Mouse (Mus musculus) embryonic fibroblast, embryonic 13.5 days (primary cell): ENCODE results near the gene Thap7. TPM values are rescaled to one million over a fixed set of nuclear protein-coding genes. Genes with fewer than 3 reads are reported as not detected.
A peak's percentile ranks its signal among the peaks of the same experiment; 100 is the strongest.

Experiments used
- H3K27ac ChIP-seq: 2 replicates; pipeline ENCODE4 v1.5.1; 2012; ENCODE audit warnings: low read length, control low read depth, inconsistent platforms; ENCODE audit not compliant: insufficient read depth
- H3K4me1 ChIP-seq: 2 replicates; pipeline ENCODE4 v1.6.1; 2011; ENCODE audit warnings: low read length; ENCODE audit not compliant: control insufficient read depth, insufficient read depth
- H3K4me3 ChIP-seq: 2 replicates; pipeline ENCODE4 v1.5.1; 2011; ENCODE audit warnings: mild to moderate bottlenecking, control low read depth, low read length; ENCODE audit not compliant: insufficient read depth
- CTCF ChIP-seq: IDR thresholded peaks from 2 replicates; pipeline ENCODE4 v1.5.1; 2011; ENCODE audit warnings: mild to moderate bottlenecking, control low read depth, low read length, moderate library complexity, borderline replicate concordance; ENCODE audit not compliant: insufficient read depth
- POLR2A ChIP-seq: IDR thresholded peaks from 2 replicates; pipeline ENCODE4 v1.6.1; 2011; ENCODE audit warnings: low read depth, mild to moderate bottlenecking, control low read depth, low read length, moderate library complexity
- polyA plus RNA-seq: library from polyadenylated mRNA; stranded (reverse); fragments of >200 nt; gene quantifications from 2 replicates; pipeline ENCODE4 v1.2.4, GENCODE M21; 2011; ENCODE audit warnings: low read depth; ENCODE audit not compliant: missing spikeins, insufficient read length

The Thap7 gene
- polyA plus RNA-seq, 1 experiment, result 23.8 TPM

DNA sequence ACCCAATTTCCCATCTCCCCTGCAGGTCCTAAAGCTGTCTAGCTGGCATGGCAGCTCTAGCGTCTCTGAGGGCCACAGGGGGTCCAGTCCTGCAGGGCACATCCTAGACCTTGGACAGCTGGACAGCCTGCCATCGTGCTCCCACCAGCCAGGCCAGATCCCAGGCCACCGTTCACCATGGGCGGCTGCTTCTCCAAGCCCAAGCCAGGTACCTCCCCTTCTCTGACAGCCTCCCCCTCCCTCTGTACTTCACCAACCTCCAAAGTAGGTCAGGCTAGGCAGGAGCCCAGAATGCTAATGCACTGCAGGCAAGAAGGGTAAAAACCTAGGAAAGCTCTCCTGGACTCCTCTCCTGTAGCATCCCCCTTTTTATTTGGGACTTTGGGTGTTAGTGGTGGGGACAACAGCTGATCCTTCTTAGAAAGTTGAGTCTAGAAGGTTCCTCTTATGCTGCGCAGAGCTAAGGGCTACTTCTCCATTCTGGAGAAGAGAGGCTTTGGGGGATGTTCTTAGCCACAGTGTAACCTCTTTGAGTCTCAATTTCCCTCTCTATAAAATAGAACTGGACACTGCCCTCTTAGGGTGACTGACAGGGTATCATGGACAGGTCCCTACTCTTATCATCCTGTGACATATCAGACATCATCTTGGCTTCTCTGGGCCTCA, 38.9 kb downstream of the Thap7 start:
- Histone ChIP-seq H3K4me1 (no peaks in the 10 kb centered on the region), H3K4me3 (no peak overlapping the region), H3K27ac (no peak overlapping the region)
- TF ChIP-seq POLR2A, result no peak
- no peak for TF ChIP-seq CTCF

GRCm38 (mm10) chr16:17491154-17491553, 39.8 kb downstream of the Thap7 start:
- TF ChIP-seq POLR2A (no peak), CTCF (no peak)
- no peak overlapping the region for H3K27ac ChIP-seq
- no peak overlapping the region for H3K4me3 ChIP-seq
- H3K4me1 ChIP-seq, result no peaks in the 10 kb centered on the region

DNA sequence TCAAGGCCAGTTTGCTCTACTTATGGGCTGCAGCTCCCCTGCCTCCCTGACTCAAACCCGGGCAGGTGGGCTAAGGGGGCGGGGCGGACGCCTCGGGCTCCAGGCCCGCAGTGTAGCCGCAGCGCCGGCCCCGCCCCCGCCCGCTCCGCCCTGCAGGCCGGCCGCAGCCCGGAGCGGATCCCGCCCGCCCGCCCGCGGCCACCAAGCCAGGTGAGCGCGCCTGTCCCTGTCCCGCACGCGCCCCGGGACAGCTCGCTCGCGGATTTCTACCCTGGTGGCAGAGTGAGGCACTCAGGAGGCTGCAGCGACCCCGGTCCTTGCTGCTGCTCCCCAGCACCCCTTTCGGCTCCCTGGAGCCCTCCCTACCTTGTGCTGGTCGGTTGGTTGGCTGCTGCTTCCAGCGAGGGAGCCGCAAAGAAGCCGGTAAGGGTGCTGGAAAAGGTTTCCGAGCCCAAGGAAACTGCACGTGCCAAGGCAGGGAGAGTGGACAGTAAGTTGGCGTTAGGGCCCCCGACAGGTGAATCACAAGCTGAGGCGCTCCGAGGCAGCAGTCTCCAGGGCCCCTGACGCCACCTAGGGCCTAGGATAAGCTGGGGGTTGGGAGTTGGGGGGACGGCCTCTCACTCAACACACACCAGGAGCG, 41.3 kb downstream of the Thap7 start, which contains the start of gene Aifm3:
TSS of gene Aifm3 (plus strand) at position 143 of the 643 bp plus-strand sequence.
- Histone ChIP-seq H3K27ac (no peak within 1 kb of the TSS), H3K4me3 (peak within 1 kb of the TSS; percentile 20; the same call in 1 of the 2 replicates)
- TF ChIP-seq POLR2A, result no peak
- no peak for TF ChIP-seq CTCF

DNA sequence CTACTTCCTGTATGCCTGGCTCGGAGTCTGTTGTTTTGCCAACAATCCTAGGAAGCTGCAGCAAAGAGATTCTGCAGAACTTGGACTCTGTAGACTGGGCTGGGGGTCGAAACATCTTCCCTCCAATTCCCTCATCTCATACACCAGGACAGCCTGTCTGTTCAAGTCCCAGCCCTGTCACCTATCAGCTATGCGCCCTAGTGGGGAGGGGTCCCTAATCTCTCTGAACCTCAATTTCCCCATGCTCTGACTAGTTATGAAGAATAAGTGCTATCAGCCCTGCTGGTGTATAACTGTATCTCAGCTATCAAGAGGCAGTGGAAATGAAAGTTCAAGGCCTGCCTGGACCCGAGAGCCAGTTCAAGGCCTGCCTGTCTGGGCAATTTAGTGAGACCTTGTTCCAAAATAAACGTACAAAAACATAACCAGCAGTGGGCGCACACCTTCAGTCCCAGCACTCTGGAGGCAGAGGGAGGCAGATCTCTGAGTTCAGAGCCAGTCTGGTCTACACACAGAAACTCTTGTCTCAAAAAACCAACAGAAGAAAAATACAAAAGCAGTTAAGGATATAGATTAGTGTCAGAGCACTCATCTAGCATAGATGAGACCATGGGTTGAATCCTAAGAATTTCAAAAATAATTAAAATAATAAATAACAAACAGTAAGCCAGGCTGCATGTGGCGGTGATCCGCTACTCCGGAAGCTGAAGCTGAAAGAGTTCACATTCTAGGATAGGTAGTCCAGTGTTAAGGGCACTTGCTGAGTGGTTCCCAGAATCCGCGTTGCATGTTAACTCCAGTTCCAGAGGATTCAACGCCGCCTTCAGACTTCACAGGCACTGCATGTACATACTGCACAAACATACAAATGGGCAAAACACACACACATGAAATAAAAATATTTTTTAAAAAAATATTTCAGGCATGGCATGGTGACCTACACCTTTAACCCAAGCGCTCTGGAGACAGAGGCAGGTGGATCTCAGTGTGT, 42.2 kb downstream of the Thap7 start:
- peaks cover 2% of the 10 kb centered on the region for H3K4me1 ChIP-seq
- H3K27ac ChIP-seq, result no peak overlapping the region
- TF ChIP-seq CTCF, result peak; percentile 19; the same call in 1 of the 2 replicates
- TF ChIP-seq POLR2A, result no peak
- no peak overlapping the region for H3K4me3 ChIP-seq

More for the DNA sequence above, 41.3 kb downstream of the Thap7 start, which contains the start of gene Aifm3:
- peaks cover 2% of the 10 kb centered on the region for H3K4me1 ChIP-seq

- H3K27ac ChIP-seq, result no peak overlapping the region
- H3K4me1 ChIP-seq, result peaks cover 2% of the 10 kb centered on the region
- H3K4me3 ChIP-seq, result no peak overlapping the region
- TF ChIP-seq CTCF (no peak), POLR2A (no peak)
These were observed 44.4 kb downstream of the Thap7 start for GRCm38 (mm10) chr16:17486505-17486904.

GRCm38 (mm10) chr16:17481465-17481864, 49.5 kb downstream of the Thap7 start:
- Histone ChIP-seq H3K27ac (no peak overlapping the region), H3K4me1 (peaks cover 2% of the 10 kb centered on the region), H3K4me3 (no peak overlapping the region)
- TF ChIP-seq CTCF (no peak), POLR2A (no peak)

- no peak overlapping the region for H3K27ac ChIP-seq
- no peak overlapping the region for H3K4me3 ChIP-seq
- H3K4me1 ChIP-seq, result no peaks in the 10 kb centered on the region
- TF ChIP-seq CTCF (no peak), POLR2A (no peak)
These were observed 52.5 kb downstream of the Thap7 start for GRCm38 (mm10) chr16:17478331-17478943.

Other genes starting within 250 kb of the Thap7 start
- not detected in 2 replicates for gene Serpind1, start 199.8 kb downstream of the Thap7 start, polyA plus RNA-seq
- 19.5 and 19.8 TPM in 2 replicates for gene Snap29, start 125.2 kb downstream of the Thap7 start, polyA plus RNA-seq
- gene Pi4ka, start 124.8 kb downstream of the Thap7 start, polyA plus RNA-seq, result 58.4 and 59.3 TPM in 2 replicates
- 35.7 and 39.3 TPM in 2 replicates for gene Crkl, start 79.1 kb downstream of the Thap7 start, polyA plus RNA-seq
- not detected in 2 replicates for gene Aifm3, start 41.5 kb downstream of the Thap7 start, polyA plus RNA-seq
- gene Lztr1, start 22.4 kb downstream of the Thap7 start, polyA plus RNA-seq, result 97.5 and 113 TPM in 2 replicates
- gene Lrrc74b, start 30.1 kb upstream of the Thap7 start, polyA plus RNA-seq, result 0.25 TPM in 1 of 2 replicates, not detected in the other
- gene P2rx6, start 30.7 kb upstream of the Thap7 start, polyA plus RNA-seq, result 2.2 and 3.0 TPM in 2 replicates
- 2.1 and 2.2 TPM in 2 replicates for gene Slc7a4, start 52.1 kb upstream of the Thap7 start, polyA plus RNA-seq
- 28.7 and 44.8 TPM in 2 replicates for gene Smpd4, start 88.2 kb upstream of the Thap7 start, polyA plus RNA-seq
- 7.1 and 9.7 TPM in 2 replicates for gene Ccdc74a, start 115.3 kb upstream of the Thap7 start, polyA plus RNA-seq
- 65.3 and 67.2 TPM in 2 replicates for gene Med15, start 201.8 kb upstream of the Thap7 start, polyA plus RNA-seq
- gene Klhl22, start 228.5 kb upstream of the Thap7 start, polyA plus RNA-seq, result 53.4 and 63.8 TPM in 2 replicates